Mouse (Mus musculus) G1E (cell line): ENCODE measurements around the gene Srpk2. TPM values are rescaled to one million over a fixed set of nuclear protein-coding genes. Genes with fewer than 3 reads are reported as not detected.
A peak's percentile ranks its signal among the peaks of the same experiment; 100 is the strongest.

ENCODE experiments used
- ATAC-seq: 2 replicates; pipeline ENCODE4 v1.8.0; 2016; ENCODE audit warnings: mild to moderate bottlenecking; ENCODE audit not compliant: insufficient number of reproducible peaks, poor library complexity, low FRiP score, severe bottlenecking; ENCODE audit errors: extremely low read depth
- DNase-seq: peaks from one replicate; pipeline ENCODE4 v3.0.0; 2012; ENCODE audit warnings: low spot score
- H3K27me3 ChIP-seq: 2 replicates; pipeline ENCODE4 v1.6.1; 2012; ENCODE audit warnings: mild to moderate bottlenecking, low read length, inconsistent platforms; ENCODE audit not compliant: insufficient read depth
- H3K36me3 ChIP-seq: replicated peaks from 2 replicates; pipeline ENCODE3; 2012; ENCODE audit warnings: mild to moderate bottlenecking, inconsistent platforms
- H3K4me1 ChIP-seq: 2 replicates; pipeline ENCODE4 v1.6.1; 2012; ENCODE audit warnings: low read depth, low read length, inconsistent platforms, mixed read lengths; ENCODE audit not compliant: insufficient read depth
- H3K4me3 ChIP-seq: 2 replicates; pipeline ENCODE4 v1.5.1; 2012; ENCODE audit warnings: low read depth, mild to moderate bottlenecking, inconsistent platforms, low read length, moderate library complexity, mixed read lengths
- H3K9me3 ChIP-seq: replicated peaks from 2 replicates; pipeline ENCODE4 v1.6.1; 2012; ENCODE audit warnings: inconsistent platforms
- CTCF ChIP-seq: IDR thresholded peaks from 2 replicates; pipeline ENCODE4 v1.5.1; 2012; ENCODE audit warnings: low read depth, low read length, inconsistent platforms, mixed read lengths
- GATA1 ChIP-seq: IDR thresholded peaks from 2 replicates; pipeline ENCODE4 v1.6.1; 2012; ENCODE audit warnings: borderline replicate concordance, low read length, inconsistent platforms, mixed read lengths
- GATA2 ChIP-seq: IDR thresholded peaks from 2 replicates; pipeline ENCODE4 v1.6.1; 2012; ENCODE audit warnings: low read depth, low read length, inconsistent platforms, borderline replicate concordance
- POLR2AphosphoS5 ChIP-seq: IDR thresholded peaks from 2 replicates; pipeline ENCODE4 v1.6.1; 2012; ENCODE audit warnings: low read depth, low read length, inconsistent platforms; ENCODE audit not compliant: insufficient replicate concordance
- TAL1 ChIP-seq: conservative IDR thresholded peaks from 2 replicates; pipeline ENCODE4 v1.6.1; 2012; ENCODE audit warnings: low read depth, low read length, inconsistent platforms, mixed read lengths
- polyA plus RNA-seq: library from polyadenylated mRNA; stranded (reverse); fragments of >175 nt; gene quantifications from 2 replicates; pipeline ENCODE4 v1.2.3, GENCODE M21; 2012
- total RNA-seq, 2 experiments: library from RNA; stranded (forward) in 1 of 2; stranded (reverse) in 1 of 2; fragments of 200-1000 nt in 1 of 2; fragments of >200 nt in 1 of 2; fragmentation: Nextera tagmentation in 1 of 2; gene quantifications; 2 replicates each; pipeline ENCODE4 v1.2.3; 2014 to 2017

Gene Srpk2
- total and polyA plus RNA-seq, 3 experiments: 11.1 to 76.4 (median 63.5) TPM

GRCm38 (mm10) chr5:23638023-23638422 lies 46.4 kb downstream of the Srpk2 start:
- Histone ChIP-seq H3K27me3 (peaks cover 3% of the 10 kb centered on the region; the same call in 1 of the 2 replicates), H3K9me3 (0 out of 2 replicates have a peak, but pooled peaks cover 4% of the 10 kb centered on the region), H3K36me3 (no peaks in the 10 kb centered on the region), H3K4me1 (peaks cover 16% of the 10 kb centered on the region), H3K4me3 (no peak overlapping the region)
- DNase-seq (no peak), ATAC-seq (no peak)
- TF ChIP-seq POLR2AphosphoS5 (no peak), CTCF (no peak), GATA1 (no peak), GATA2 (no peak), TAL1 (no peak)

GRCm38 (mm10) chr5:23637337-23637736 lies 47.1 kb downstream of the Srpk2 start:
- peak; percentile 28 for ATAC-seq

DNA sequence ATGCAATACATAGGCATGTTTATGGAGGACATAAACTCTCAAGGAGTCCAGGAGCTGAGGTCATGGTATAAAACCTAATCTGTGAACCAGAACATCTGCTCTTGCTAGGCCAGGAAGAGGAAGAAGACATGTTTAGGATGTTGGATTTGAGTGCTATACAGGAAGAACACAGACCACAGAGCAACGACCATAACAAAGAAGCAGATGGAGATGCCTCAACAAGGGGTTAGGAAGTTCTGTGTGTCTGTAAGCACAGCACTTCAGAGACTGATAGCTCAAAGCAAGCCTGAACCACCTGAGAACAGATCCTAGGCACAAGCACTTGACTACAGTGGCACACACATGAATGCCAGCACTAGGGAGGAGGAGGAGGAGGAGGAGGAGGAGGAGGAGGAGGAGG lies 52.9 kb downstream of the Srpk2 start:
- Histone ChIP-seq H3K36me3 (no peaks in the 10 kb centered on the region), H3K4me3 (no peak overlapping the region), H3K27me3 (peaks cover 5% of the 10 kb centered on the region), H3K9me3 (no peaks in the 10 kb centered on the region), H3K4me1 (peaks cover 11% of the 10 kb centered on the region)
- TF ChIP-seq GATA1: no peak
- TF ChIP-seq CTCF: no peak
- no peak for TF ChIP-seq TAL1
- no peak for ATAC-seq
- DNase-seq: no peak

More at GRCm38 (mm10) chr5:23637337-23637736, 47.1 kb downstream of the Srpk2 start:
- TF ChIP-seq TAL1 (no peak), GATA2 (no peak), GATA1 (no peak), POLR2AphosphoS5 (no peak), CTCF (no peak)
- Histone ChIP-seq H3K27me3 (peaks cover 3% of the 10 kb centered on the region), H3K9me3 (0 out of 2 replicates have a peak, but pooled peaks cover 4% of the 10 kb centered on the region), H3K36me3 (no peaks in the 10 kb centered on the region), H3K4me3 (no peak overlapping the region), H3K4me1 (peaks cover 13% of the 10 kb centered on the region)
- no peak for DNase-seq

DNA sequence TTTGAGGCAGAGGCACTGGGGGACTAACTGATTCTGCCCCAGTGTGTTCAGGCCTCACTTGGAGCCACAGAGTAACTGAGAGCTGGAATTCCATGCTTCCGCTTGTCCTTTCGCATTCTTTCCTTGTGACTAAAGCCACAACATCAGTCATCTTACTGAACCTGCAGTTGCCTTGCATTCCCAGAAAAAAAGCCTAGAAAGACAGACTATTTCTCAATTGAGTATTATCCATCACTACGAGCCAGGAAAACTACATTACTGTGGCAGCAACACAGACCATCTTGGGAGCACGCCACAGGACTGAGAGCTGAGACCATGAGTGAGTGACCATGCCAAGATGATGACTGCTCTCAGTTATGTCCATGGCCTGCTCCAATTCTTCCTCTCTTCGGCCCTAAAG lies 57.2 kb downstream of the Srpk2 start:
- Histone ChIP-seq H3K36me3 (no peaks in the 10 kb centered on the region), H3K4me1 (peaks cover 11% of the 10 kb centered on the region), H3K9me3 (no peaks in the 10 kb centered on the region), H3K27me3 (peaks cover 2% of the 10 kb centered on the region; the same call in 1 of the 2 replicates), H3K4me3 (no peak overlapping the region)
- ATAC-seq (no peak), DNase-seq (no peak)
- no peak for TF ChIP-seq GATA1
- TF ChIP-seq GATA2: no peak
- no peak for TF ChIP-seq CTCF
- TF ChIP-seq POLR2AphosphoS5: no peak
- TF ChIP-seq TAL1: no peak

DNA sequence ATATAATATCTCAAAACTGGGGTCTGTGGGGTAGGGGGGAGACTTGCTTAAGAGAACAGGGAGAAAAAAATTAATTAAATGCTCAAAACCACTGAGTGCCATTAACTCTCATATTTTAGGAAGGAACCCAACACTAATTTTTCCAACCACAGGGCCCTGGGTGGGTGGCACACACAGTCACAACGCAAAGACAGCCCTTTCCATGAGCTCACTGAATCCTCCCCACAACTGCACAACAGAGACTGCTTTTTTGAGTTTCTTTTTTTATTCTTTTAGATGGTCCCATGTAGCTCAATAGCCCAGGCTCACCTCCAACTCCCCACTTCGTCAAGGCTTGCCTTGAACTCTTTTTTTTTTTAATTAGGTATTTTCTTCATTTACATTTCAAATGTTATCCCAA lies 58.2 kb downstream of the Srpk2 start:
- no peak for TF ChIP-seq GATA1
- TF ChIP-seq POLR2AphosphoS5: no peak
- TF ChIP-seq TAL1: no peak
- TF ChIP-seq GATA2: no peak
- TF ChIP-seq CTCF: no peak

DNA sequence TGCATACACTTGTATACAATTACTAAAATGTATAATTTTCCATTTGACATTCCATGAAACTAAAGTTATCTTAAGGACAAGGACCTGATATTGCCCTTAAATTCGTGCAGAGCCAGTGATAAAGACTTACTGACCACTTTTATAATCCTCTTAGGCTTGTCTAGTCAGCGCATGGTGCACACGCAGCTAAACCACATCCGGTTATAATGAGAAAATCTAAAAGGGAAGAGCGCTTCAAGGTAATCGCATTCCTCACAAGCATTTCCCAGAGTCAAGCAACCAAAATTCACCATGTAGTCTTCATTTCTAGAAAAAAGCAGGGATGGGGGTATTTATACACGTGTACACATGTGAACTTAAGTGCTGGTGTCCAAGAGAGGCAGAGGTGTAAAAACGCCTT lies 63.8 kb downstream of the Srpk2 start:
- ATAC-seq (no peak), DNase-seq (no peak)
- TF ChIP-seq TAL1 (no peak), POLR2AphosphoS5 (no peak), CTCF (no peak), GATA1 (no peak), GATA2 (no peak)
- H3K36me3 ChIP-seq: no peaks in the 10 kb centered on the region
- no peaks in the 10 kb centered on the region for H3K27me3 ChIP-seq
- H3K9me3 ChIP-seq: no peaks in the 10 kb centered on the region
- no peak overlapping the region for H3K4me3 ChIP-seq
- H3K4me1 ChIP-seq: peaks cover 19% of the 10 kb centered on the region

More for the DNA sequence above, 58.2 kb downstream of the Srpk2 start:
- ATAC-seq (no peak), DNase-seq (no peak)
- H3K4me1 ChIP-seq: peaks cover 7% of the 10 kb centered on the region
- H3K4me3 ChIP-seq: no peak overlapping the region
- H3K27me3 ChIP-seq: peaks cover 2% of the 10 kb centered on the region; the same call in 1 of the 2 replicates
- H3K9me3 ChIP-seq: no peaks in the 10 kb centered on the region
- H3K36me3 ChIP-seq: no peaks in the 10 kb centered on the region

- TF ChIP-seq GATA1 (no peak), GATA2 (no peak), TAL1 (no peak), CTCF (no peak), POLR2AphosphoS5 (no peak)
- no peak for DNase-seq
- Histone ChIP-seq H3K4me3 (no peak overlapping the region), H3K27me3 (no peaks in the 10 kb centered on the region), H3K9me3 (no peaks in the 10 kb centered on the region), H3K36me3 (peaks cover 2% of the 10 kb centered on the region), H3K4me1 (peaks cover 22% of the 10 kb centered on the region)
- ATAC-seq: no peak
These were observed 65.8 kb downstream of the Srpk2 start for GRCm38 (mm10) chr5:23618656-23619055.
